Mouse (Mus musculus): ENCODE measurements at regions not wholly inside any gene's neighbourhood (a gene's known extent, or its start where the extent isn't known, plus 50 kb on each side); places are given as distances from the start of the nearest gene placed in this dataset.

GRCm38 (mm10) chr9:104490696-104491095 is 56.4 kb upstream of the Cpne4 start:
- TF ChIP-seq POLR2A (IDR thresholded peaks at IDR 0.05; ENCODE audit: low read depth, low read length): no peak
- no peak for TF ChIP-seq CTCF (IDR thresholded peaks at IDR 0.05; ENCODE audit: extremely low read depth, insufficient read depth, insufficient read length, insufficient replicate concordance)

Data from spleen, adult 2 months (tissue).